Mouse (Mus musculus): ENCODE data around the gene Ap2s1.
"Not testable (repeated sequence)": the region's sequence is repeated elsewhere in the genome, so short reads cannot be mapped to it uniquely, and the experiment has no call there.

The Ap2s1 gene

GRCm38 (mm10) chr7:16738073-16738696 is at the start of gene Ap2s1:
Gene Ap2s1, plus strand, starts transcription at chr7:16738410.
- peak; percentile 99 for DNase-seq (ENCODE audit: low read depth, low spot score)

- no peak for DNase-seq (ENCODE audit: low read depth, low spot score)
These were observed 49.0 kb upstream of the Ap2s1 start for GRCm38 (mm10) chr7:16689196-16689595.

DNA sequence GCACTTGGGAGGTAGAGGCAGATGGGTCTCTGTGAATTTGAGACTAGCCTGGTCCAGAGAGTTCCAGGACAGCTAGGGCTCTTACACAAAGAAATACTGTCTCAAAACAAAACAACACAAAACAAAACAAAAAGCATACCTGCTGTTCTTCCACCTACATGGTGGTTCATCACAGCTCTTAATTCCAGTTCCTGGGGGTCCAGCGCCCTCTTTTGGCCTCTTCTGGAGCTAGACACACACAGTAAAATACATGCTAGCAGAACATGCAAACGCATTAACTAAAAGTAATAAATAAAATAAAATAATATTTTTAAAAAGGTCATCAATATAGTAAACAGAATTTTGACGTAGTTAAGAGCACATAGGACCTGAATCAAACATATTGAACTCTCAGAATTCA is 43.2 kb upstream of the Ap2s1 start:
- DNase-seq (ENCODE audit: low read depth, low spot score) = peak; percentile 51

DNA sequence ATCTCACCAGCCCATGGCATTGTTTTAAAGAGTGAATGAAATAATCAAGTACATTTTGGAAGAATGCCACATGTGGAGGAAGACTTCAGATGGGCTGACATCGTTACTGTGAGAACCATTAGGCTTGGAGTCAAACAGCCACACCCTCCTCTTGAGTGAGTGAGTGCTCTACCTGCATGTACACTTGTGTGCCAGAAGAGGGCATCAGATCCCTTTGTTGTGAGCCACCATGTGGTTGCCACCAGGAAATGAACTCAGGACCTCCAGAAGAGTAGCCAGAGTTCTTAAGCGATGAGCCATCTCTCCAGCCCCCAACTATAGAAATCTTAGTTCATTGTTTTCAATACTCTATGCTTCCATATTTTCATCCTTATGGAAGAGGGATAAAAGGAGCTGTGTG is 39.2 kb upstream of the Ap2s1 start:
- peak; percentile 84 for DNase-seq (ENCODE audit: low read depth, low spot score)

DNA sequence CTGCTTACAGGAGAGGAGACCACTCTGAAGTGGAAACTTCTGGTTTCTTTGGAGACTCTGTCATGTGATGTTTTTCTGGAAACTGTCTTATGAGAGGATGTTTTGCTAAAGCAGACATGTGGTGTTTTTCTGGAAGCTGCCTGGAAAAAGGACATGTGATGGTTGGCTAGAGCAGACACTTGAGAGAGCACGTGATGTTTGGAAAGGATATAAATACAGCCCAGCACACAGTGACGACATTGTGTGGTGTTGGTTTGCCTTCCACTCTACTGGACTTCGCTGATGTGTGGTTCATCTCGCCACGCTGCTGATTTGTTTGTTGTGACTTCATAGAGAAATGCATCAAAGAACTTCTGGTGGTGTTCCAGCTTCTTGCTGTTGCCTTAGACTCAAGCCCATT is 37.6 kb upstream of the Ap2s1 start:
- no peak for DNase-seq (ENCODE audit: low read depth, low spot score)

- DNase-seq (ENCODE audit: low read depth, low spot score) = no peak
These were observed 31.8 kb upstream of the Ap2s1 start for GRCm38 (mm10) chr7:16706385-16706784.

DNA sequence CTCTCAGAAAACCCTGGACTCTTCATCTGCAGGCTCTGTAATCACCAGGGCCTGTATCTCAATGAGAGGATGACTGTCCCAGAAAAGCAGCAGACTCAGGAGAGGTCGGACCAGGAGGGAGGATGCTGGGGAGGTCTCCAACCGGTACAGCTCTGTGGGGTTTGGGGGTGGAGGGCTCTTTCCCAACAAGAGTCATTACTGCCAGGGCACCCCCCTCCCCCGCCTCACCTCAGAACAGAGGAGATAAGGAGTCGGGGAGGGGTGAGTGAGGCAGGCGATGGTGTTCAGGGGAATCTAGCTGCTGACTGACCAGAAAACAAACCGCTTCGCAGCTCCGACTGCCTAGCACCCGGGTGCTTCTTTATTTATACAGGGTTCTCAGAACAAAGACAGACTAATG is 30.0 kb upstream of the Ap2s1 start:
- no peak for DNase-seq (ENCODE audit: low read depth, low spot score)

GRCm38 (mm10) chr7:16710604-16711003 is 27.6 kb upstream of the Ap2s1 start:
- DNase-seq (ENCODE audit: low read depth, low spot score) = no peak

DNA sequence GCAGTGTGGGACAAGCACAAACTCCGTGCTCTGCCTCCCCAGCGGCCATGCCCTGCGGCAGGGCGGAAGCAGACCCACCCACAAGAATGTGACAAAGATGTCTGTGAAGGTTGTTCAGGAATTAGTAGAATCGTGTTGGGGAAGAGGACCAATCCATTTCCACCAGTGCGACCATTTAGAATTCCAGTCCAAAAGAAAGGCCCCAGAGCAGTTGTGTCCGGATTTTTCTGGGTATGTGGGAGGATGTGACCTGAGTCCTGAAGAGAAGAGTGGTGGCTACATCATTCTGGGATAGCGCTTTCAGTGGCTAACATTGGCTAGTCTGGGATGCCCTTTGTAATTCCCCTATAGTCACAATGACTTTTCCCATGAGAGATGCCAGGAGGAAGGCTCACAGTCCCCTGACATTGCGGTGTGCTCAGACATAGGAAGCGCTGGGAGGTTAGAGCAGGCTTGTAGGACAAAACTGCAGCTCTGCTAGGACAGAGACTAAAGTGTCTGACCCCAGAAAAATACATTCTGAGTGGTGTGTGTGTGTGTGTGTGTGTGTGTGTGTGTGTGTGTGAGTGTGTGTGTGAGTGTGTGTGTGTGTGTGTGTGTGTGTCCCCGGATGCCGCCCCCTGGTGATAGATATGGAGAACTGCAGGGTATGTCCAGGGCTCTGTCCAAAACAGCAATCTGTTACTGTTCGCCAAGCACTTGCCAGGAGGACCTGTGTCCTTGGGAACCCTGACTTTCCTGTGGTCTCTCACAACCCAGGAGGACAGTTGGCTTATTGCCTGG is 25.4 kb upstream of the Ap2s1 start:
- DNase-seq (ENCODE audit: low read depth, low spot score) = peak; percentile 90

GRCm38 (mm10) chr7:16716456-16717152 is 21.6 kb upstream of the Ap2s1 start:
- not testable (repeated sequence) for DNase-seq (ENCODE audit: low read depth, low spot score)

GRCm38 (mm10) chr7:16721629-16722028 is 16.6 kb upstream of the Ap2s1 start, which contains the start of gene Ceacam9:
Gene Ceacam9, plus strand, starts transcription at chr7:16721929.
- DNase-seq (ENCODE audit: low read depth, low spot score) = no peak

DNA sequence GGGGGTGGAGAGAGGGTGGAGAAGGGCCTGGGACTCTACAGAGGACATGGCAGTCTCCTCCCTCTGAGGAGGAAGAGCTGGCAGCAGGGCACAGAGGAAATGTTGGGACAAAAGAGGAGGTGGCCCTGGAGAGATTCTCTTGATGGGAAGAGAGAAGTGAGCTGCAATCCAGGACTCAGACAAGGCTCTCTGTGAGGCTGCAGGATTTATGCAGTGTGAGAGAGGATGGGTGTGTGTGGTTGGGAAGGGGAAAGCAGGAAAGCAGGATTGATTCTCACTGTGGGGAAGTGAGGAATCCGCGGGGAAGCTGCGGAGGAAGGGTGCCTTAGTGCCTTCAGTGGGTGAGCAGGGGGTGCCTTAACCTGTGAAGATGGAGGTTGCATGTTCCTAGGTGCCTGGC is 15.7 kb upstream of the Ap2s1 start:
- DNase-seq (ENCODE audit: low read depth, low spot score) = not testable (repeated sequence)

- peak; percentile 96 for DNase-seq (ENCODE audit: low read depth, low spot score)
These were observed 9.4 kb upstream of the Ap2s1 start for GRCm38 (mm10) chr7:16728596-16729348.

DNA sequence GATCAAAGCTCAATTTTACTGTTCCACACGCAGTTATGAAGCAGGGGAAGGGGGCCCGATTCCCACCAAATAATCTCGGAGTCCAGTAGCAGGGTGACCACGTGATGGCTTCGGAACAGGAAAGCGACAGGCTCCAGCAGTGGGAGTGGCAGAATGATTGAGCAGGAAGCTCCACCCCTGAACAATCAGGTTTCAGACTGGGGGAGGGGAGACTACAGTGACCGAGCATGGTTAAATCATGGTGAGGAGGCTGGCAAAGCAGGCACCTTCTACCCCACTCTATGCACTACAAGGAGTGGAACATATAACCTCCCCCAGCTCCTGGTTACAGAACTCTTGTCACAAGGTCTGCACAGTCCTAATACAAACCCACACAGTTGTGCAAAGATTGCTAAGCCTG is 8.6 kb upstream of the Ap2s1 start:
- peak; percentile 67 for DNase-seq (ENCODE audit: low read depth, low spot score)

DNA sequence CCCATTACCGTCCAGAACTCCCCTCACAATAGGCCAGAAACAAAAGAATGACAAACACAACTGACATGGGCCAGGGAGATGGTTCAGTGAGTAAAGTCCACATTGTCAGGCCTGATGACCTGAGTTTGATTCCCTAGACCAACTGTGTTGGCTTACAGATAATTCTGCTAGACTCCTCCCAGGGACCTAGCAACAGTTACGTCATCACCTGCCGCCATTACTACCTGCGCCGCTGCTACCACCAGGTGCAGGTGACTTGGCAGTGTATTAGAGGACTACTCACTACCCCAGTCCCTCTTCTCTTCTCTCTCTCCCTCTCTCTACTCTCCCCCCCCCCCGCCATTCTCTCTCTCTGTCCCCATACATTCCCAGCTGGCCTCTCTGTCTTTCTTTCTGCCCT is 7.4 kb upstream of the Ap2s1 start:
- peak; percentile 57 for DNase-seq (ENCODE audit: low read depth, low spot score)

GRCm38 (mm10) chr7:16731893-16732422 is 6.3 kb upstream of the Ap2s1 start:
- DNase-seq (ENCODE audit: low read depth, low spot score) = no peak

- DNase-seq (ENCODE audit: low read depth, low spot score) = no peak
These were observed 571 bp upstream of the Ap2s1 start for GRCm38 (mm10) chr7:16737606-16738072.

DNA sequence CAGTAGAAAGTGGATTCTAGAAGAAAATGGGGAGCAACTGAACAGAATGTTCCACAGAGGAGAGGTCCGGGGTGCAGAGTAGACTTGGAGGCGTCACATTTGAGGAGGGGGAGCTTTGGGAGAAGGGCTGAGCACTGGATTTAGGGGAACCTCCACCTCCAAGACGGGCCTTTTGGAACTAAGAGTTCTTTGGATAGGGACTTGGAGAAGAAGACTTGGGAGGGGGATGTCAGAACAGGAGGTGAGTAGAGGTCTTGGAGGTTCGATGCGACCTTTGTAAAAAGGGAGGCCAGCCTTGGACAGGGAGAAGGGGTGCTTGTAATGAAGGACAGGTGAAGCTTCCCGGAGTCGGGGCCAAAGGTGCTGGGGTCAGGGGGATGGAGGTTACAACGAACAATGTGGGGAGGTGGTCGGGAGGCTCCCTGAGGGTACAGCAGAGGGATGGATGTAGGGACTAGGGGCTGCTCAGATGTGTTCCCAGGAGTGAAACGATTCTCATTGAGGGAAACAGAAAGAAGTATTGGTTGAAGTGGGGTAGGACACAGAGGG is 920 bp downstream of the Ap2s1 start:
- DNase-seq (ENCODE audit: low read depth, low spot score) = no peak

GRCm38 (mm10) chr7:16745373-16745772 is 7.2 kb downstream of the Ap2s1 start:
- no peak for DNase-seq (ENCODE audit: low read depth, low spot score)

DNA sequence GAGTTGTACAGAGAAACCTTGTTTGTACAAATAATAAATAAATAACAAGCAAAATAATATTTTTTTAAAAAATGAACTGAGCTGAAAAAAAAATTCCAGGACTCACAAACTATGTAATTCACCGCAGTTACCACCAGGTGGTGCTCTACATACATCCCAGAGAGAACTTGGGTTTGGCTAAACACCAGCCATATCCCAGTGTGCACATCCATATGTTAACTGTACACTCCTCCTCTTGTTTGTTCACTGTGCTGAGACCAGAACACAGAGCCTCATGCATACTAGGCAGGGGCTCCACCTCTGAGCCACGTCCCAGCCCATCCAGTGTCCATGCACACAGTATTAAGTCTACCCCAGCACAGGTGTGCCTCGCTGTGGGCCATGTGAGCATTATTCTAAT is 7.9 kb downstream of the Ap2s1 start:
- DNase-seq (ENCODE audit: low read depth, low spot score) = peak; percentile 75

DNA sequence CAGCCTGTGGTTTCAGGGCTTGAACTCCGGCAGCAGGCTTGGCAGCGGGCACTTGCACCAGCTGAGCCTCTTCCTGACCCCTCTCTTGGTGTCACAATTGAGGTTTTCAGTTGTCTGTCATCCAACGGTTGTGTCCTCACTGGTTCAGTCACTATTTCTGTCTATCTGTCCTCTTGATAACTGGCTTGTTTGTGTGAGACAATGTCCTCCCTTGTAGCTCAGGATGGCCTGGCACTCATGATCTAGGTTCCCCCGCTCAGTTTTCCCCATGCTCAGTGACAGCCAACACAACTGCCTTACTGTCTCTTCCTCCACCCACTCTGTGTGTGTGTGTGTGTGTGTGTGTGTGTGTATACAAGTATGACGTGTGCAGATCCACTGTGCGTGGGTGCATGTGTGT is 9.4 kb downstream of the Ap2s1 start:
- no peak for DNase-seq (ENCODE audit: low read depth, low spot score)
